Mouse (Mus musculus): ENCODE measurements around the gene Il22.
A peak's percentile ranks its signal among the peaks of the same experiment; 100 is the strongest.
"Not testable (repeated sequence)": the region's sequence is repeated elsewhere in the genome, so short reads cannot be mapped to it uniquely, and the experiment has no call there.

Gene Il22

DNA sequence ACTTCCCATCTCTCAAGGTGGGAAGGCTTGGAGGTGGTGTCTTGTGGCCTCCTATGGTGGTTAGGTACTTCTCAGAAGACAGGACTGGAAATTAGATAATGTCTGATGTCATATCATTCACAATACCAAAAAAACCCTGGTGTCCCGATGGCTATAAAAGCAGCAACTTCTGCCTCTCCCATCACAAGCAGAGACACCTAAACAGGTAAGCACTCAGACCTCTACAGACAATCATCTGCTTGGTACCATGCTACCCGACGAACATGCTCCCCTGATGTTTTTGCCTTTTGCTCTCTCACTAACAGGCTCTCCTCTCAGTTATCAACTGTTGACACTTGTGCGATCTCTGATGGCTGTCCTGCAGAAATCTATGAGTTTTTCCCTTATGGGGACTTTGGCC lies at the start of gene Il22:
TSS of gene Il22 (plus strand) at position 301 of the 400 bp plus-strand sequence.
- DNase-seq (ENCODE audit: low read depth, low spot score): no peak

- peak; percentile 29 for DNase-seq (ENCODE audit: low read depth, low spot score)
These were observed 48.8 kb upstream of the Il22 start for GRCm38 (mm10) chr10:118155932-118156331.

DNA sequence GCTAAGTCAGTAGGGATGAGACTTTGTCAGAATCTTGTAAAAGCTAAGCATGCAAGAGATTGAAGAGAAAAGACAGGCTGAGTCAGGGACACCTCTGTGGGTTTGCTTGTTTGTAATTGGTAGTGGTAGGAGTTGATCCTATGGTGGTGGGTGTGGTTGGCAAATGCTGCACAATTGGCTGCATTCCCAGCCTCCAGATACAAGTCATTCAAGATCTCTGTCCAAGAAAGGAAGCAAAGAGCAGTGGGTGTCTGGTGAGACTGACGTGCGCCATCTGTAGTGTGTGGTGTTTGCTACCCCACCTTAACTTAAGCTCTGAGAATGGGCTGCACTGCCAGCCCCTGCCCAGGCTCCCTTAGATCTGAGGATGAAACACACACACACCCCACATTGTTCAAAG lies 43.6 kb upstream of the Il22 start:
- DNase-seq (ENCODE audit: low read depth, low spot score): no peak

DNA sequence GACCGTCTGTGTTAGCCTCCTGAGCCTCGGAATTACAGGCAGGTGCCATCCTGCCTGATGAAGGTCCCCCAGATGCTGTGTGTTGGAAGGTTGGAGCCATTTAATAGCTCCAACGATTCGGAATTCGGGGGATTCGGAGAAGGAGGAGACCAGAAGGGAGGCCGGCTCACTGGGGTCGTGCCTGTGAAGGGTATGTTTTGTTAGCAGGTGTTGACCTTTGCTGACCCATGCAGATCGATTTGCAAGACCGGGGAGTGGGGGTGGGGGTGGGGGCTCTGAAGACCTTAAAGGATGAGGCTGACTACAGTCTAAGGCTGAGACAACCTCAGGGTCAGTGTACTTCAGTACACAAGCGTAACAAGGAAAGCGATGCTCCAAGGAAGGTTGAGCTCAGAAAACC lies 35.5 kb upstream of the Il22 start:
- no peak for DNase-seq (ENCODE audit: low read depth, low spot score)

- DNase-seq (ENCODE audit: low read depth, low spot score): no peak
These were observed 32.3 kb upstream of the Il22 start for GRCm38 (mm10) chr10:118172416-118172815.

DNA sequence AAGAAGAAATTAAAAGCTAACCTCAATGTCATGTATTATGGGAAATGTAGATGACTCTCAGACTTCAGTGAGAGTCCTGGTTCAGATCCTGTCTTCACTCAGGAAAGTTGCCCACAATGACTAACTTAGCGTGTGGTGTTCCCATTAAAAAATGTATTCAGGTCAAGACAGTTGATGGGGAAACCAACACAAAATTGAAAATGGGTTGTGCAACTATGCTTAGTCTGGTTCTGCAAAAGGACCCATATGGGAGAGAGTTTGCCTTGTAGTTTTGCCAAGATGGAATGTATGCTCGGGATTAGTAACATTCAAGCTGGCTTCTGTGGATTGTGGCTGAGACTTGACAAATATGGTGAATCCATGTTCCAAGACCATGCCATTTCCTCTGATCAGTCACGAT lies 31.9 kb upstream of the Il22 start:
- no peak for DNase-seq (ENCODE audit: low read depth, low spot score)

DNA sequence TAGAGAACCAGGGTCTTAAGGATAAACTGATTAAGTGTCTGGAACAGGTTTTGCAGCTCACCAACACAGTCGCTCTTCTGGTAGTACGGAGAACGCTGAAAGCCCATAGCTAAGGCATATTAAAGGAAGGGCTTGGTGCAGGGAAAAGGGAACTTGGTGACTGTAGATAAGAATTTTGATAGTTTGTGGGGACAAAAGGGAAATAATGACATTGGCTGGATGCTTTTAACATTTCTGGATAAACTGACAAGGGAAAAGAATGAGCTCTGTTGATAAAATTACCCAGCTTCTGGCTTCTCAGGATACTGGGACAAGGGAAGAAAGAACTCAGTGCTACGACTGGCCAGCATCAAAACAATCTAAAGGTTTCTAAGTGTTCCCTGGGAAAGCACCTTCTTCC lies 29.2 kb upstream of the Il22 start:
- DNase-seq (ENCODE audit: low read depth, low spot score): not testable (repeated sequence)

GRCm38 (mm10) chr10:118178735-118179151 lies 26.0 kb upstream of the Il22 start:
- DNase-seq (ENCODE audit: low read depth, low spot score): peak; percentile 6

DNA sequence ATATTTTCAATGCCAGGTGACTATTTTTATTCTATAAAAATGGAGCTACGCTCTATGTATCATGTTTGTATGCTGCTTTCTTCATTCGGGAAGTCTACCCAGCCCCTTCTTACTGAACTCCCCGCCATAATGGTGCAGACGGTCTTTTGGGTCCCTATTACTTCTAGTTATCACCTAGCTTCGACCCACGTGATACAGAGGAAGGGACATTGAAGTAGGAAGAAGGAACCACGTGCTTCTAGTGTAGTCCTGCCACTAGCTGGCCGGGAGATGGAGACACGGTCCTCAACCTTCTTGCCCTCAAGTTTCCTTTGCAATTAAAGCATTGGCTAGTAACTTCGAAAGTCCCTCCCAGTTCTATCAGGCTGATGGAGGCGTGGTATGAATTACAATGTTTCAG lies 25.5 kb upstream of the Il22 start:
- no peak for DNase-seq (ENCODE audit: low read depth, low spot score)

GRCm38 (mm10) chr10:118195150-118195549 lies 9.6 kb upstream of the Il22 start:
- not testable (repeated sequence) for DNase-seq (ENCODE audit: low read depth, low spot score)

DNA sequence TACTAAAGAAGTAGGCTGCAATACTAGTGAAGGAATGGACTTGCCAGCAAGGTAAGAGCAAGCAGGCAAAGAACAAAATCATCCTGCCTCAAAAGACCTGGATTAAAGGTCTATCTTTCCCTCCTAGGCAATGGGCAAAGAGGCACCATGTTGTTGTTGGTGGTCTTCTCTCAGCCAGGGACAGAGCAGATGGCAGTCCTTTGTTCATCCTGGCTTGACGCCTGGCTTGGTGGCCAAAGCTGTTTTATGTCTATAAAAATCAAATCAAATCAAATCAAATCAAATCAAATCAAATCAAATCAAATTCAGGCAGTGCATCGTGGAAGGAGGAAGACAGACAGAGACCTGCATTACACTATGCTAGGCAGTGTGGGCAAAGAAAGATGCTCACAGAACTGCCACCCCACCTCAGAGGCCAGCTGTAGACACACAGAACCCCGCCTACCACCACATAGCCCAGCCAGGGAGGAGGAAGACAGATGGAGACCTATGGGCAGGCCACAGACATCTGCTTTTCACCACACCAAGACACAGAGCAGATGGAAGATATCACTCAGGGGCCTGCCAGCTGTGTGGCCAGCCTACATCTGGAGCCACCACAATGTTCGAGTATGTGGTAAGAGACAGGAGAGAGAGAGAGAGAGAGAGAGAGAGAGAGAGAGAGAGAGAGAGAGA lies 11.1 kb downstream of the Il22 start:
- DNase-seq (ENCODE audit: low read depth, low spot score): not testable (repeated sequence)

GRCm38 (mm10) chr10:118227629-118228028 lies 22.9 kb downstream of the Il22 start:
- DNase-seq (ENCODE audit: low read depth, low spot score): not testable (repeated sequence)

DNA sequence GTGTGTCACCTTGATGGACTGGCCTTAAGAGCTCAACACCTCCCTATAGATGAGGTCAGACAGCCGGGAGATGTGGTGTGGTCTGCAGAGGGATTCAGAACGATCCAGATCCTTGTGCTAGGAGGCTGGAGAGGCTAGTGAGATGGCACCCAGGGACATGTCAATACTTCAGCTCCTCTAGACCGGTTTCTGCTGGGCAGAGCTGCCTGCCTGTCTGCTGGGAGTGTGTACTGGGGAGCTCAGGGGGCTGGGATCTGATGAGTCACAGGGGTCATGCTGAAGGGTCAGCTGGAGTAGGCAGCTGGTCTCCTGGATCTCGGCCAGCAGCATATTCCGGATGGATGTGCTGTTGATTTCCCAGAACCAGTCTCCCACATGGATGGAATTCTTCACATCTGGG lies 27.9 kb downstream of the Il22 start:
- not testable (repeated sequence) for DNase-seq (ENCODE audit: low read depth, low spot score)

DNA sequence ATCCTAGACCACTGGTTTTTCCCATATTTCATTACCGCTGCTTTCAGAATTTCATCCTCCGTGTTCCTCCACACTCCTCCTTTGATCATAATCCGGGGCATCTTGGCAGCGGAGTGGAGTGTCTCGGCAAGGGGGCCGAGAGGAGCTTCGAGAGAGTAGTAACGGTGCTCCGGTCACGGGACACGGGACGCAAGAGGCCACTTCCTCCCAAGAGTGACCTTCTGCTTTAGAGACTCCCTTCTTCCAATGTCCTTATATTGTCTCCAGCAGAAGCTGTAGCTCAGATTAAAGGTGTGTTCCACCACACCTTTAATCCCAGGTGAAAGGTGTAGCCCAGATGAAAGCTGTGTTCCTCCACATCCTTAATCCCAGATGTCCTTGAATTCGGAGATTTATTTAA lies 35.9 kb downstream of the Il22 start, which contains the start of gene Gm32717:
TSS of gene Gm32717 (minus strand) at position 101 of the 400 bp plus-strand sequence.
- DNase-seq (ENCODE audit: low read depth, low spot score): not testable (repeated sequence)

GRCm38 (mm10) chr10:118249006-118249595 lies 44.4 kb downstream of the Il22 start:
- DNase-seq (ENCODE audit: low read depth, low spot score): not testable (repeated sequence)

- DNase-seq (ENCODE audit: low read depth, low spot score): no peak
These were observed 46.1 kb downstream of the Il22 start for GRCm38 (mm10) chr10:118250852-118251295.

DNA sequence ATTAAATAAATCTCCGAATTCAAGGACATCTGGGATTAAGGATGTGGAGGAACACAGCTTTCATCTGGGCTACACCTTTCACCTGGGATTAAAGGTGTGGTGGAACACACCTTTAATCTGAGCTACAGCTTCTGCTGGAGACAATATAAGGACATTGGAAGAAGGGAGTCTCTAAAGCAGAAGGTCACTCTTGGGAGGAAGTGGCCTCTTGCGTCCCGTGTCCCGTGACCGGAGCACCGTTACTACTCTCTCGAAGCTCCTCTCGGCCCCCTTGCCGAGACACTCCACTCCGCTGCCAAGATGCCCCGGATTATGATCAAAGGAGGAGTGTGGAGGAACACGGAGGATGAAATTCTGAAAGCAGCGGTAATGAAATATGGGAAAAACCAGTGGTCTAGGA lies 53.6 kb downstream of the Il22 start, which contains the start of gene Gm32802:
TSS of gene Gm32802 (plus strand) at position 301 of the 400 bp plus-strand sequence.
- DNase-seq (ENCODE audit: low read depth, low spot score): not testable (repeated sequence)
